Mouse (Mus musculus) G1E (cell line): Measurements from ENCODE around the gene Rhox3c.
"Not testable (repeated sequence)": the region's sequence is repeated elsewhere in the genome, so short reads cannot be mapped to it uniquely, and the experiment has no call there.

Source experiments
- CTCF ChIP-seq: IDR thresholded peaks from 2 replicates; pipeline ENCODE4 v1.5.1; 2012; ENCODE audit warnings: low read depth, low read length, inconsistent platforms, mixed read lengths
- GATA1 ChIP-seq: IDR thresholded peaks from 2 replicates; pipeline ENCODE4 v1.6.1; 2012; ENCODE audit warnings: borderline replicate concordance, low read length, inconsistent platforms, mixed read lengths
- POLR2AphosphoS5 ChIP-seq: IDR thresholded peaks from 2 replicates; pipeline ENCODE4 v1.6.1; 2012; ENCODE audit warnings: low read depth, low read length, inconsistent platforms; ENCODE audit not compliant: insufficient replicate concordance
- TAL1 ChIP-seq: conservative IDR thresholded peaks from 2 replicates; pipeline ENCODE4 v1.6.1; 2012; ENCODE audit warnings: low read depth, low read length, inconsistent platforms, mixed read lengths

DNA sequence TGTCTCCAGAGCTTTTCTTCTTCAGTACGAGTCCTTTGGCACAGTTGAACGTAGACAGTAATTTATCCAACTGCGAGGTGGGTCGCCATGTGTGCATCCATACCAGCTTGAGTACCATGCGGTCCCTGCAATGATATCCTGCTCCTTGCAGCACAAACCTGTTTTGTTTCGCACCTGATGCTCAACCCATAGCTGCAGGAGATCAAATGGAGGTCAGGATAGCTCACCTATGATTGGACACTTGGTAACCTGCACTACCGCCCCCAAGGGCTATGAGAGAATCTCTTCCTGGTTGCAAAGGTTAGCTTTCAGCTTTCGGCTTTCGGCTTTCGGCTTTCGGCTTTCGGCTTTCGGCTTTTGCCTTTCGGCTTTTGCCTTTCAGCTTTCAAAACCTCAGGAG is 21.7 kb downstream of the Rhox3c start, which contains the start of gene Rhox4c:
- not testable (repeated sequence) for TF ChIP-seq CTCF, GATA1, TAL1, POLR2AphosphoS5
